Mouse (Mus musculus): ENCODE results near the gene Gm28891. TPM values are rescaled to one million over a fixed set of nuclear protein-coding genes. Genes with fewer than 3 reads are reported as not detected.
"Not testable (repeated sequence)": the region's sequence is repeated elsewhere in the genome, so short reads cannot be mapped to it uniquely, and the experiment has no call there.

Gene Gm28891
- polyA plus RNA-seq (2015; fragmentation: Nextera tagmentation; extraction: Ambion mirVana): not detected in 2 replicates

GRCm38 (mm10) chrY:60240902-60241301 lies at the start of gene Gm28891:
Gene Gm28891, plus strand, starts transcription at chrY:60241202.
- not testable (repeated sequence) for H3K4me3 ChIP-seq (ENCODE audit: low read depth, low read length); H3K9ac ChIP-seq (replicated peaks; ENCODE audit: low read depth); H3K4me2 ChIP-seq (replicated peaks; ENCODE audit: low read depth, low read length); H3K9me3 ChIP-seq (ENCODE audit: low read length); H3K27ac ChIP-seq (ENCODE audit: low read length); DNase-seq (ENCODE audit: low spot score); H3K4me1 ChIP-seq (ENCODE audit: insufficient read depth, low read depth, low read length); H3K36me3 ChIP-seq (ENCODE audit: insufficient read depth, low read length); ATAC-seq; H3K27me3 ChIP-seq (replicated peaks; ENCODE audit: insufficient read depth, low read length)
- WGBS: 93% methylated on average over 3 of the region's 8 CpGs
